Mouse (Mus musculus): ENCODE data around the gene Podxl. TPM values are rescaled to one million over a fixed set of nuclear protein-coding genes. Genes with fewer than 3 reads are reported as not detected.
A peak's percentile ranks its signal among the peaks of the same experiment; 100 is the strongest.

Gene Podxl
- total RNA-seq (2021) = 10 to 100 TPM; 13.3 to 15.7 TPM

GRCm38 (mm10) chr6:31563235-31564181 is at the start of gene Podxl:
Gene Podxl (minus strand): TSS chr6:31563981.
- intact Hi-C loops (cut with DNase I) = no loop called here
- peak in 1 of 2 experiments; percentile 94 for DNase-seq (ENCODE audit: extremely low spot score in 1 of 2, low spot score in 2 of 2)

GRCm38 (mm10) chr6:31612560-31613270 is 48.9 kb upstream of the Podxl start:
- no peak for DNase-seq (ENCODE audit: extremely low spot score in 1 of 2, low spot score in 2 of 2)
- intact Hi-C loops (cut with DNase I) = no loop called here

GRCm38 (mm10) chr6:31606429-31606828 is 42.6 kb upstream of the Podxl start:
- intact Hi-C loops (cut with DNase I) = no loop called here
- DNase-seq (ENCODE audit: extremely low spot score in 1 of 2, low spot score in 2 of 2) = no peak

- intact Hi-C loops (cut with DNase I) = no loop called here
- DNase-seq (ENCODE audit: extremely low spot score in 1 of 2, low spot score in 2 of 2) = no peak
These were observed 41.0 kb upstream of the Podxl start for GRCm38 (mm10) chr6:31604629-31605265.

GRCm38 (mm10) chr6:31602489-31602888 is 38.7 kb upstream of the Podxl start:
- intact Hi-C loops (cut with DNase I) = no loop called here

GRCm38 (mm10) chr6:31601131-31601530 is 37.4 kb upstream of the Podxl start:
- intact Hi-C loops (cut with DNase I) = no loop called here

More at GRCm38 (mm10) chr6:31602489-31602888, 38.7 kb upstream of the Podxl start:
- no peak for DNase-seq (ENCODE audit: extremely low spot score in 1 of 2, low spot score in 2 of 2)

GRCm38 (mm10) chr6:31599863-31600262 is 36.1 kb upstream of the Podxl start:
- intact Hi-C loops (cut with DNase I) = no loop called here
- DNase-seq (ENCODE audit: extremely low spot score in 1 of 2, low spot score in 2 of 2) = no peak

More at GRCm38 (mm10) chr6:31601131-31601530, 37.4 kb upstream of the Podxl start:
- DNase-seq (ENCODE audit: extremely low spot score in 1 of 2, low spot score in 2 of 2) = peak; percentile 34 to 67

GRCm38 (mm10) chr6:31598349-31598911 is 34.6 kb upstream of the Podxl start:
- intact Hi-C loops (cut with DNase I) = no loop called here
- DNase-seq (ENCODE audit: extremely low spot score in 1 of 2, low spot score in 2 of 2) = no peak

GRCm38 (mm10) chr6:31597136-31597460 is 33.3 kb upstream of the Podxl start:
- intact Hi-C loops (cut with DNase I) = no loop called here

GRCm38 (mm10) chr6:31596346-31597135 is 32.8 kb upstream of the Podxl start:
- peak; percentile 69 to 89 for DNase-seq (ENCODE audit: extremely low spot score in 1 of 2, low spot score in 2 of 2)
- intact Hi-C loops (cut with DNase I) = no loop called here

More at GRCm38 (mm10) chr6:31597136-31597460, 33.3 kb upstream of the Podxl start:
- no peak for DNase-seq (ENCODE audit: extremely low spot score in 1 of 2, low spot score in 2 of 2)

- no peak for DNase-seq (ENCODE audit: extremely low spot score in 1 of 2, low spot score in 2 of 2)
- intact Hi-C loops (cut with DNase I) = no loop called here
These were observed 28.9 kb upstream of the Podxl start for GRCm38 (mm10) chr6:31592579-31593238.

GRCm38 (mm10) chr6:31592128-31592527 is 28.3 kb upstream of the Podxl start:
- intact Hi-C loops (cut with DNase I) = no loop called here

GRCm38 (mm10) chr6:31591676-31592075 is 27.9 kb upstream of the Podxl start:
- intact Hi-C loops (cut with DNase I) = no loop called here

More at GRCm38 (mm10) chr6:31592128-31592527, 28.3 kb upstream of the Podxl start:
- no peak for DNase-seq (ENCODE audit: extremely low spot score in 1 of 2, low spot score in 2 of 2)

GRCm38 (mm10) chr6:31590754-31591153 is 27.0 kb upstream of the Podxl start:
- intact Hi-C loops (cut with DNase I) = no loop called here
- DNase-seq (ENCODE audit: extremely low spot score in 1 of 2, low spot score in 2 of 2) = no peak

More at GRCm38 (mm10) chr6:31591676-31592075, 27.9 kb upstream of the Podxl start:
- DNase-seq (ENCODE audit: extremely low spot score in 1 of 2, low spot score in 2 of 2) = no peak

- intact Hi-C loops (cut with DNase I) = loop anchor here (5.0 kb wide), 1 partner anchor 163 kb away; no protein-coding TSS in a partner anchor
- no peak for DNase-seq (ENCODE audit: extremely low spot score in 1 of 2, low spot score in 2 of 2)
These were observed 25.5 kb upstream of the Podxl start for GRCm38 (mm10) chr6:31589268-31589667.

- no peak for DNase-seq (ENCODE audit: extremely low spot score in 1 of 2, low spot score in 2 of 2)
- intact Hi-C loops (cut with DNase I) = loop anchor here (5.0 kb wide), 1 partner anchor 165 kb away; no protein-coding TSS in a partner anchor
These were observed 23.9 kb upstream of the Podxl start for GRCm38 (mm10) chr6:31587655-31588054.

- no peak for DNase-seq (ENCODE audit: extremely low spot score in 1 of 2, low spot score in 2 of 2)
- intact Hi-C loops (cut with DNase I) = loop anchor here (5.0 kb wide), 1 partner anchor 166 kb away; no protein-coding TSS in a partner anchor
These were observed 22.3 kb upstream of the Podxl start for GRCm38 (mm10) chr6:31586127-31586526.

Data from left cerebral cortex, postnatal 10 days (tissue).